Mouse (Mus musculus): ENCODE measurements around the gene Fam205a3. TPM values are rescaled to one million over a fixed set of nuclear protein-coding genes. Genes with fewer than 3 reads are reported as not detected.
"Not testable (repeated sequence)": the region's sequence is repeated elsewhere in the genome, so short reads cannot be mapped to it uniquely, and the experiment has no call there.

Fam205a3 gene
- polyA plus RNA-seq (2015; fragmentation: Nextera tagmentation; extraction: Ambion mirVana), result 0.15 TPM in 1 of 2 replicates, not detected in the other

GRCm38 (mm10) chr4:42318034-42318433 lies at the start of gene Fam205a3:
Fam205a3 (plus strand) TSS chr4:42318334.
- not testable (repeated sequence) for H3K27me3 ChIP-seq (ENCODE audit: control insufficient read depth, insufficient read depth, low read depth, low read length); H3K36me3 ChIP-seq (ENCODE audit: control insufficient read depth, insufficient read depth, low read length); H3K4me3 ChIP-seq (ENCODE audit: low read length); H3K4me2 ChIP-seq (ENCODE audit: low read depth, low read length); ATAC-seq (ENCODE audit: low read depth); H3K9me3 ChIP-seq (ENCODE audit: control insufficient read depth, low read length); H3K27ac ChIP-seq (ENCODE audit: low read length); H3K4me1 ChIP-seq (replicated peaks; ENCODE audit: control insufficient read depth, insufficient read depth, low read length); H3K9ac ChIP-seq (ENCODE audit: low read length)
- WGBS, result no CpG with 5 or more reads among the region's 1 CpGs

- not testable (repeated sequence) for H3K4me2 ChIP-seq (ENCODE audit: low read depth, low read length); H3K4me1 ChIP-seq (replicated peaks; ENCODE audit: control insufficient read depth, insufficient read depth, low read length); H3K9ac ChIP-seq (ENCODE audit: low read length); ATAC-seq (ENCODE audit: low read depth); H3K27ac ChIP-seq (ENCODE audit: low read length); H3K27me3 ChIP-seq (ENCODE audit: control insufficient read depth, insufficient read depth, low read depth, low read length); H3K9me3 ChIP-seq (ENCODE audit: control insufficient read depth, low read length); H3K36me3 ChIP-seq (ENCODE audit: control insufficient read depth, insufficient read depth, low read length); H3K4me3 ChIP-seq (ENCODE audit: low read length)
- WGBS, result no CpG with 5 or more reads among the region's 18 CpGs
These were observed 24.2 kb upstream of the Fam205a3 start, which contains the start of gene Gm21953 for GRCm38 (mm10) chr4:42293967-42294366. Gm21953 (plus strand) TSS chr4:42294267.

Other genes with a start within 250 kb of the Fam205a3 start
- not detected in 2 replicates for gene Gm3893, start 227.1 kb upstream of the Fam205a3 start, polyA plus RNA-seq (2015; fragmentation: Nextera tagmentation; extraction: Ambion mirVana)
- gene Gm13304, start 203.5 kb upstream of the Fam205a3 start, polyA plus RNA-seq (2015; fragmentation: Nextera tagmentation; extraction: Ambion mirVana), result 21.7 TPM in 1 of 2 replicates, not detected in the other
- 0.65 TPM in 1 of 2 replicates, not detected in the other for gene Gm13306, start 164.9 kb upstream of the Fam205a3 start, polyA plus RNA-seq (2015; fragmentation: Nextera tagmentation; extraction: Ambion mirVana)
- 0.21 and 0.80 TPM in 2 replicates for gene Gm13305, start 149.7 kb upstream of the Fam205a3 start, polyA plus RNA-seq (2015; fragmentation: Nextera tagmentation; extraction: Ambion mirVana)
- gene Gm10600, start 77.7 kb upstream of the Fam205a3 start, polyA plus RNA-seq (2015; fragmentation: Nextera tagmentation; extraction: Ambion mirVana), result not detected in 2 replicates
- 1.0 TPM in 1 of 2 replicates, not detected in the other for gene Ccl21b, start 62.6 kb upstream of the Fam205a3 start, polyA plus RNA-seq (2015; fragmentation: Nextera tagmentation; extraction: Ambion mirVana)
- gene Gm21953, start 24.1 kb upstream of the Fam205a3 start, polyA plus RNA-seq (2015; fragmentation: Nextera tagmentation; extraction: Ambion mirVana), result not detected in 2 replicates
- gene Gm21586, start 121.0 kb downstream of the Fam205a3 start, polyA plus RNA-seq (2015; fragmentation: Nextera tagmentation; extraction: Ambion mirVana), result not detected in 2 replicates
- gene Gm2163, start 148.4 kb downstream of the Fam205a3 start, polyA plus RNA-seq (2015; fragmentation: Nextera tagmentation; extraction: Ambion mirVana), result 0.08 TPM in 1 of 2 replicates, not detected in the other
- gene Fam205a2, start 209.8 kb downstream of the Fam205a3 start, polyA plus RNA-seq (2015; fragmentation: Nextera tagmentation; extraction: Ambion mirVana), result 0.15 TPM in 1 of 2 replicates, not detected in the other

Measured in lung, embryonic 16.5 days (tissue).